ENCODE assay signal across 26 mouse cellular contexts in genomic region chr6:112404111-112404510, GRCm38 (mm10). TPM values are rescaled to one million over a fixed set of nuclear protein-coding genes. Genes with fewer than 3 reads are reported as not detected.
A peak's percentile ranks its signal among the peaks of the same experiment; 100 is the strongest.
DNase-seq lines count a peak whose midpoint lies in the region; ATAC-seq lines count a peak whose summit lies in the region.
"Had no signal": no experiment of that assay in that cellular context is flagged by ENCODE, and none has a peak within 500 bp of the region (broad histone marks: within the 10 kb centered on the region; RNA-seq: fewer than 3 reads in every experiment).

No protein-coding gene starts in this region.

- no peak overlapping the region for H3K4me2 ChIP-seq in heart, embryonic 11.5 days
- H3K4me2 ChIP-seq: embryonic facial prominence, embryonic 13.5 days; forebrain, embryonic 12.5 days; forebrain, embryonic 15.5 days; hindbrain, embryonic 12.5 days; hindbrain, embryonic 15.5 days had no signal

- no peak overlapping the region for H3K4me3 ChIP-seq in heart, embryonic 11.5 days (ENCODE audit: low read depth, low read length)
- H3K4me3 ChIP-seq: embryonic facial prominence, embryonic 10.5 days; embryonic facial prominence, embryonic 13.5 days; erythroblast, embryonic 14.5 days; forebrain, embryonic 12.5 days; forebrain, embryonic 15.5 days; heart, adult 2 months; heart, embryonic 10.5 days; hindbrain, embryonic 12.5 days; hindbrain, embryonic 15.5 days had no signal

- peak; percentile 60 for DNase-seq in heart, adult 11 months
- DNase-seq in 3T3-L1 (ENCODE audit: low read depth, low spot score): peak; percentile 5
- DNase-seq in adrenal gland, adult 8-10 months: peak; percentile 67
- peak; percentile 55 for DNase-seq in adrenal gland, postnatal 25 days
- no peak for DNase-seq in kidney, postnatal 25 days
- DNase-seq: cerebellum, adult 11-12 months; cerebellum, adult 8-10 months; cerebellum, postnatal 10 days; cerebellum, postnatal 36 days; embryo, embryonic 11 days; gastrocnemius, postnatal 25 days; heart, adult 2 months; kidney, adult 2 months had no signal

- no peak for ATAC-seq in heart, embryonic 11.5 days (replicated peaks; ENCODE audit: insufficient number of reproducible peaks, low FRiP score, low TSS enrichment)
- no peak for ATAC-seq in cerebellum, adult (ENCODE audit: insufficient number of reproducible peaks, low FRiP score, low TSS enrichment)
- ATAC-seq: forebrain, embryonic 15.5 days; intestine, postnatal 0 days had no signal

- WGBS in heart, embryonic 11.5 days (ENCODE audit: insufficient replicate concordance): 77% methylated on average over 5 of the region's 5 CpGs

- peaks cover 11% of the 10 kb centered on the region for H3K4me1 ChIP-seq in heart, embryonic 11.5 days (ENCODE audit: control insufficient read depth, insufficient read depth, low read length)
- H3K4me1 ChIP-seq: embryonic facial prominence, embryonic 10.5 days; embryonic facial prominence, embryonic 13.5 days; forebrain, embryonic 12.5 days; forebrain, embryonic 15.5 days; hindbrain, embryonic 12.5 days; hindbrain, embryonic 15.5 days had no signal

- H3K27ac ChIP-seq in heart, embryonic 11.5 days (ENCODE audit: low read depth, low read length): no peak overlapping the region
- H3K27ac ChIP-seq: embryonic facial prominence, embryonic 10.5 days; embryonic facial prominence, embryonic 13.5 days; forebrain, embryonic 12.5 days; forebrain, embryonic 15.5 days; heart, adult 2 months; heart, embryonic 10.5 days; hindbrain, embryonic 12.5 days; hindbrain, embryonic 15.5 days had no signal

- no peaks in the 10 kb centered on the region for H3K9me3 ChIP-seq in heart, embryonic 11.5 days (replicated peaks; ENCODE audit: control insufficient read depth, low read length)
- H3K9me3 ChIP-seq: embryonic facial prominence, embryonic 10.5 days; embryonic facial prominence, embryonic 13.5 days; forebrain, embryonic 12.5 days; forebrain, embryonic 15.5 days; heart, embryonic 10.5 days; hindbrain, embryonic 12.5 days; hindbrain, embryonic 15.5 days had no signal

- no peak overlapping the region for H3K9ac ChIP-seq in heart, embryonic 11.5 days (ENCODE audit: low read depth, low read length)
- H3K9ac ChIP-seq: embryonic facial prominence, embryonic 13.5 days; forebrain, embryonic 12.5 days; forebrain, embryonic 15.5 days; hindbrain, embryonic 12.5 days; hindbrain, embryonic 15.5 days had no signal

- H3K36me3 ChIP-seq in heart, embryonic 11.5 days (ENCODE audit: control insufficient read depth, insufficient read depth, low read length): no peaks in the 10 kb centered on the region
- H3K36me3 ChIP-seq: embryonic facial prominence, embryonic 10.5 days; embryonic facial prominence, embryonic 13.5 days; forebrain, embryonic 12.5 days; forebrain, embryonic 15.5 days; heart, embryonic 10.5 days; hindbrain, embryonic 12.5 days; hindbrain, embryonic 15.5 days had no signal

- no peaks in the 10 kb centered on the region for H3K27me3 ChIP-seq in heart, embryonic 11.5 days (ENCODE audit: control insufficient read depth, insufficient read depth, low read length)
- H3K27me3 ChIP-seq: embryonic facial prominence, embryonic 13.5 days; forebrain, embryonic 12.5 days; forebrain, embryonic 15.5 days; hindbrain, embryonic 12.5 days; hindbrain, embryonic 15.5 days had no signal

RNA-seq across cellular contexts. Expression of gene Ssu2, which starts 16.3 kb away (rescaled TPM):
- 0.37 TPM in 1 of 2 replicates, not detected in the other for polyA plus RNA-seq in heart, embryonic 11.5 days (2014; fragmentation: Nextera tagmentation; extraction: Ambion mirVana)
- 1 to 10 TPM; 1.0 to 7.3 (median 2.4) TPM for total RNA-seq in adrenal gland, adult 8-10 months (2022)
- total RNA-seq in adrenal gland, postnatal 25 days (2021): 33.7 and 44.9 TPM in 2 replicates
- total RNA-seq: hematopoietic stem cell, adult 5-6 weeks had no signal
- polyA plus RNA-seq: erythroblast, embryonic 14.5 days; hindbrain, embryonic 15.5 days had no signal

RNA-seq across cellular contexts. Expression of gene Cav3, which starts 55.2 kb away (rescaled TPM):
- 59.6 and 64.9 TPM in 2 replicates for polyA plus RNA-seq in heart, embryonic 11.5 days (2014; fragmentation: Nextera tagmentation; extraction: Ambion mirVana)
- not detected for total RNA-seq in adrenal gland, adult 8-10 months (2022)
- total RNA-seq in adrenal gland, postnatal 25 days (2021): not detected in 2 replicates
- total RNA-seq: ES-E14; hematopoietic stem cell, adult 5-6 weeks had no signal
- polyA plus RNA-seq: embryonic facial prominence, embryonic 10.5 days; erythroblast, embryonic 14.5 days; forebrain, embryonic 15.5 days had no signal

Comparison
In these comparisons a context has a peak if more than half of its experiments do, and no peak if none do; other contexts are left out.
1. DNase-seq: peak in heart, adult 11 months (single experiment), 3T3-L1 (single experiment), adrenal gland, adult 8-10 months (single experiment) and adrenal gland, postnatal 25 days (single experiment); none in kidney, postnatal 25 days (0 of 2).